Mouse (Mus musculus) adrenal gland, adult 8-10 months (tissue): ENCODE measurements around the gene Ubxn4. TPM values are rescaled to one million over a fixed set of nuclear protein-coding genes. Genes with fewer than 3 reads are reported as not detected.
"Not testable (repeated sequence)": the region's sequence is repeated elsewhere in the genome, so short reads cannot be mapped to it uniquely, and the experiment has no call there.

Experiments
- DNase-seq: peaks from one replicate; pipeline ENCODE4 v3.0.0; 2022
- microRNA-seq, 2 experiments: library from miRNA; unstranded; fragments of <30 nt; microRNA quantifications; one replicate each; pipeline ENCODE4 v1.2.0; 2022
- total RNA-seq, 4 experiments: library from RNA; stranded (reverse); gene quantifications; 2 replicates each; pipeline ENCODE4 v1.2.4; 2022

Ubxn4 gene
- total RNA-seq, 4 experiments from 2014 or later: 70.3 to 84.9 (median 74.3) TPM

GRCm38 (mm10) chr1:128314665-128315064 is 70.9 kb downstream of the Ubxn4 start:
- no peak for DNase-seq

- DNase-seq: not testable (repeated sequence)
These were observed 75.5 kb downstream of the Ubxn4 start for GRCm38 (mm10) chr1:128319266-128319665.

GRCm38 (mm10) chr1:128323026-128323643 is 79.4 kb downstream of the Ubxn4 start:
- DNase-seq: no peak

GRCm38 (mm10) chr1:128324776-128325175 is 81.0 kb downstream of the Ubxn4 start:
- no peak for DNase-seq

GRCm38 (mm10) chr1:128327165-128327564 is 83.4 kb downstream of the Ubxn4 start:
- no peak for DNase-seq

- no peak for DNase-seq
These were observed 84.5 kb downstream of the Ubxn4 start, which contains the start of gene Lct for GRCm38 (mm10) chr1:128328218-128328617. Gene Lct, minus strand, starts transcription at chr1:128328318.

Small RNAs within 50 kb of the gene (microRNA-seq; reads per million reads assigned to microRNA genes)
- gene Mir128-1: 21.0 to 60.8 reads per million in 2 experiments

Other genes with a start within 250 kb of the Ubxn4 start
- 1 to 10 TPM; 4.2 to 7.9 (median 5.8) TPM for gene Zranb3, start 140.9 kb upstream of the Ubxn4 start, total RNA-seq
- gene R3hdm1, start 140.7 kb upstream of the Ubxn4 start, total RNA-seq: 100 to 1,000 TPM in 1 of 4 experiments, 10 to 100 TPM in 3; 65.5 to 109 (median 82.9) TPM
- under 1 TPM in 3 of 4 experiments, not detected in 1; 0.03 to 0.08 (median 0.06) TPM for gene Lct, start 84.4 kb downstream of the Ubxn4 start, total RNA-seq
- 10 to 100 TPM; 16.8 to 20.3 (median 18.1) TPM for gene Mcm6, start 115.7 kb downstream of the Ubxn4 start, total RNA-seq
- 10 to 100 TPM; 92.5 to 99.9 (median 97.6) TPM for gene Dars, start 173.4 kb downstream of the Ubxn4 start, total RNA-seq